Mouse (Mus musculus) liver, embryonic 16.5 days (tissue): ENCODE measurements around the gene Cmtm7. TPM values are rescaled to one million over a fixed set of nuclear protein-coding genes. Genes with fewer than 3 reads are reported as not detected.
"Not testable (repeated sequence)": the region's sequence is repeated elsewhere in the genome, so short reads cannot be mapped to it uniquely, and the experiment has no call there.

ENCODE experiments used
- ATAC-seq: fragments of 200-750 bp; cut with Nextera tagmentation; 2 replicates; pipeline ENCODE4 v1.8.0; 2017; ENCODE audit warnings: low read depth, mild to moderate bottlenecking, moderate number of reproducible peaks, moderate library complexity
- H3K27ac ChIP-seq: fragments of 300-500 bp; sonication (generic); 2 replicates; pipeline ENCODE4 v1.5.1; 2014; ENCODE audit warnings: mild to moderate bottlenecking, low read length
- H3K27me3 ChIP-seq: fragments of 300-500 bp; sonication (generic); 2 replicates; pipeline ENCODE4 v1.6.1; 2014; ENCODE audit warnings: low read depth, low read length, mixed read lengths; ENCODE audit not compliant: control insufficient read depth, insufficient read depth
- H3K36me3 ChIP-seq: fragments of 300-500 bp; sonication (generic); 2 replicates; pipeline ENCODE4 v1.6.1; 2014; ENCODE audit warnings: mild to moderate bottlenecking; ENCODE audit not compliant: control insufficient read depth, insufficient read depth
- H3K4me1 ChIP-seq: fragments of 300-500 bp; sonication (generic); 2 replicates; pipeline ENCODE4 v1.6.1; 2014; ENCODE audit warnings: low read depth, low read length, mixed read lengths; ENCODE audit not compliant: control insufficient read depth
- H3K4me2 ChIP-seq: fragments of 300-500 bp; sonication (generic); 2 replicates; pipeline ENCODE4 v1.6.1; 2014; ENCODE audit warnings: low read depth, low read length, mixed read lengths
- H3K4me3 ChIP-seq: fragments of 300-500 bp; sonication (generic); 2 replicates; pipeline ENCODE4 v1.5.1; 2014; ENCODE audit warnings: low read depth, mild to moderate bottlenecking, low read length
- H3K9ac ChIP-seq: fragments of 300-500 bp; sonication (generic); 2 replicates; pipeline ENCODE4 v1.6.1; 2014; ENCODE audit warnings: low read depth, low read length
- H3K9me3 ChIP-seq: fragments of 300-500 bp; sonication (generic); replicated peaks from 2 replicates; pipeline ENCODE4 v1.6.1; 2016; ENCODE audit warnings: low read length; ENCODE audit not compliant: control insufficient read depth
- WGBS: fragments of 180-500 bp; shearing (Covaris S2); extraction: QIAGEN DNeasy Blood & Tissue Kit; methylation state at CpG from one replicate; pipeline ENCODE4 v1.1.7; 2014; ENCODE audit not compliant: insufficient replicate concordance; 5-methylcytosine and 5-hydroxymethylcytosine counted together
- polyA plus RNA-seq: library from polyadenylated mRNA; unstranded; fragments of >200 nt; fragmentation: Nextera tagmentation; extraction: Ambion mirVana; gene quantifications from 2 replicates; pipeline ENCODE4 v1.2.1, GENCODE M21; 2015

Cmtm7 gene
- polyA plus RNA-seq, 1 experiment from 2014 or later: 50.5 TPM

DNA sequence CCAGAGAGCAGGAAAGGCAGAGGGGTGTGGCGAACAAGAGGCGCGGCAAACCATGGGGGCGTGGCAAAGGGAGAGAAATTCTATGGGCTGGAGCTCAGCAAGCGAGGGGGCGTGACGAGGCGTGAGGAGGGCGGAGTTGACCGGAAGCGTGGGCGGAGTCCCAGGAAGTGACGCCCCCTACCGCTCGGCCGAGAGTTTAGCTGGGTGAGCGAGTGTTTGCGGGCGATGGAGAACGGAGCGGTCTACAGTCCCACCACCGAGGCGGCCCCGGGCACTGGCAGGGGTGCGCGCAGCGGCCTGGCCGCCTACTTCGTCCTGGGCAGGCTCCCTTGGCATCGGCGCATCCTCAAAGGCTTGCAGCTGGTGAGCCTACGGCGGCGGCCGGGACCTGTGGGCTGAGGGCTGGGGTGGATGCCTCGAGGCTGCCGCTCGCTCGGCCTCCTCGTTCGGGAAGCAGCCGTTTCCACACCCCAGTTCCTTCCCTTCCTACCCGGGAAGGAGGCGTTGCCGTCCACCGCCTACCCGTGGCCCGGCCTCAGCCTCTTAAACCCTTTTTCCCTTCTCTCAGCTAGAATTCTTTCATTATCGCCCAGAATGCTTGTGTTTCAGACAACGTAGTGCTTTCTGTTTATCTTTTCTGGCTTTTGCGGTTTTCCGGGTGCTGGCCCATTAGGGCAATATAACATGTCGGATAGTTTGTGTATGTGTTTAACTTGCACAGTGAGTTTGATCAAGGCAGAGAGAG is 50.5 kb downstream of the Cmtm7 start, which contains the start of gene Cmtm6:
Cmtm6 (plus strand) TSS at position 106 of the 745 bp plus-strand sequence.
- under 1% methylated on average over 53 of the region's 53 CpGs for WGBS
- H3K36me3 ChIP-seq: no peaks in the 10 kb centered on the region
- H3K27me3 ChIP-seq: no peaks in the 10 kb centered on the region
- peaks cover 43% of the 10 kb centered on the region for H3K4me1 ChIP-seq
- peak; percentile 85 for ATAC-seq
- peak within 1 kb of the TSS; percentile 81 for H3K4me3 ChIP-seq
- peak within 1 kb of the TSS; percentile 84 for H3K9ac ChIP-seq
- H3K27ac ChIP-seq: peak within 1 kb of the TSS; percentile 93
- peak within 1 kb of the TSS; percentile 88 for H3K4me2 ChIP-seq
- no peaks in the 10 kb centered on the region for H3K9me3 ChIP-seq

- Histone ChIP-seq H3K36me3 (0 out of 2 replicates have a peak, but pooled peaks cover 2% of the 10 kb centered on the region), H3K27ac (0 out of 2 replicates have a peak overlapping the region, but pooled peaks have one; percentile 6), H3K9me3 (no peaks in the 10 kb centered on the region), H3K4me3 (peak overlapping the region; percentile 81), H3K4me2 (peak overlapping the region; percentile 88), H3K9ac (peak overlapping the region; percentile 42), H3K27me3 (no peaks in the 10 kb centered on the region), H3K4me1 (peaks cover 43% of the 10 kb centered on the region)
- WGBS: 18% methylated on average over 26 of the region's 30 CpGs
- no peak for ATAC-seq
These were observed 51.5 kb downstream of the Cmtm7 start for GRCm38 (mm10) chr9:114729911-114730805.

GRCm38 (mm10) chr9:114728432-114728831 is 53.2 kb downstream of the Cmtm7 start:
- not testable (repeated sequence) for H3K4me2 ChIP-seq, H3K4me3 ChIP-seq, H3K27me3 ChIP-seq, H3K27ac ChIP-seq, ATAC-seq, H3K36me3 ChIP-seq, H3K9me3 ChIP-seq, H3K9ac ChIP-seq
- 10% methylated on average over 2 of the region's 2 CpGs for WGBS
- H3K4me1 ChIP-seq: peaks cover 33% of the 10 kb centered on the region

GRCm38 (mm10) chr9:114727315-114727714 is 54.3 kb downstream of the Cmtm7 start:
- Histone ChIP-seq H3K9ac (no peak overlapping the region), H3K4me1 (peaks cover 22% of the 10 kb centered on the region), H3K27me3 (no peaks in the 10 kb centered on the region), H3K9me3 (no peaks in the 10 kb centered on the region), H3K4me3 (no peak overlapping the region), H3K36me3 (peaks cover 12% of the 10 kb centered on the region), H3K27ac (no peak overlapping the region), H3K4me2 (no peak overlapping the region)
- no peak for ATAC-seq
- 3% methylated on average over 3 of the region's 3 CpGs for WGBS

DNA sequence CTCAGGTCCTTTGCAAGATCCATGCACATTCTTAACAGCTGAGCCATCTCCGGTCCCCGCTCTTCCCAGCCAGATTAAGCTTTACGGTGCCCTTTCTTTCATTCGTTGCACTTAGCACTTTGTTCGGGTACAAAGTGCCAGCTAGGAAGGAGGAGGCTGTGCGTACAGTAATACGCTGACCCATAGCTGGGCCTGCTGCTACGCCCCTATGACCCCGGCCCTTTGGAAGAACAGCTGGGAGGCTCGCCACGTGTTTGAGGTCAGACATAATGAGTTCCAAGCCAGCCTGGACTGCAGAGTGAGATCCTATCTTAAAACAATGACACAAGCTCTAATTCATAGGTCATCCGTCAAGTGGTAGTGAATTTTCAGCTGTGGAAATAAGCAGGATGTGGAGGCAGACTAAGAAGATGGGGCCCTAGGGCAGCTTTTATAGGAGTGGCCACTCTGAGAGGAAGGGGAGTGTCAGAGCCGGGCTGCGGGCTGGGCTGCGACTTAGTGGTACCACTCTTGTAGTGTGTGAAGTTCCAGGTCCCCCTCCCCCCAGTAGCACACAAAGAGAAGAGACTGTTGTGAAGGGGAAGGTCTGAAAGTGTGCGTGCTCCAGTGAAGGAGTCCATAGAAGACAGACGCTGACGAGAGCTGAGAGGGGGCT is 64.9 kb downstream of the Cmtm7 start:
- 79% methylated on average over 18 of the region's 18 CpGs for WGBS
- Histone ChIP-seq H3K9me3 (no peaks in the 10 kb centered on the region), H3K4me2 (no peak overlapping the region), H3K9ac (no peak overlapping the region), H3K27ac (no peak overlapping the region), H3K4me1 (no peaks in the 10 kb centered on the region), H3K27me3 (no peaks in the 10 kb centered on the region), H3K4me3 (no peak overlapping the region), H3K36me3 (peaks cover 27% of the 10 kb centered on the region)
- ATAC-seq: peak; percentile 50; the same call in 1 of the 2 replicates

DNA sequence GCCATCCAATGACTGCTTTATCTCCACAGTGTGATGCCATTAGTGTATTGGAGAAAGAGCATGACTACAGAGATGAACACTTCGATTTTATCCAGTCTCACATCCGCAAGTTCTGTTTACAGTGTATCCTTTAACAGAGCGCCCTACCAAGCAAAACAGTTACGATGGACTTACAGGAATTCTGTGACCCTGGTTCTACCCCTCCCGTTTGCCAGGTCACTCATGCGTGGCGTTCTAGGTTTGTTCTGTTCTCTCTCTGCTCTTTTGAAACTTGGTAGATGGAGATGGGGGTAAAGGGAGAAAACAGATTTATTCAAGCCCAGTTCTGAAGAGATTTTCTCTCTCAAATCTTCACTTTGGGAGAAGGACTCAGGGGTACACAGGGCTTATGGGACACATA is 68.2 kb downstream of the Cmtm7 start:
- H3K4me2 ChIP-seq: no peak overlapping the region
- H3K36me3 ChIP-seq: peaks cover 20% of the 10 kb centered on the region

DNA sequence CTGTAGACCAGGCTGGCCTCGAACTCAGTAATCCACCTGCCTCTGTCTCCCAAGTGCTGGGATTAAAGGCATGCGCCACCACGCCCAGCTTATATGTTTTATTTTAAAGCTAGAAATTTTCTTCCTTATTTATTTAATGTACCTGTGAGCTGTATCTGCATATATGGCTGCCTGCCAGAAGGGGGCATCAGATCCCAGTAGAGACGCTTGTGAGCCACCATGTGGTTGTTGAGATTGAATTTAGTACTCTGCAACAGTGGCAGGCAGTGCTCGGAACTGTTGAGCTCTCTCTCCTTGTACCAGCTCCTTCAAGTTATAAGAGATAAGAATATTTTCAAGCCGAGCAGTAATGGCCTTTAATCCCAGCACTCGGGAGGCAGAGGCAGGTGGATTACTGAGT is 71.3 kb downstream of the Cmtm7 start:
- Histone ChIP-seq H3K36me3 (peaks cover 22% of the 10 kb centered on the region), H3K27me3 (no peaks in the 10 kb centered on the region), H3K4me1 (no peaks in the 10 kb centered on the region), H3K9ac (no peak overlapping the region), H3K9me3 (no peaks in the 10 kb centered on the region), H3K4me2 (no peak overlapping the region), H3K4me3 (no peak overlapping the region), H3K27ac (no peak overlapping the region)
- 59% methylated on average over 7 of the region's 7 CpGs for WGBS
- no peak for ATAC-seq

More for the DNA sequence above, 68.2 kb downstream of the Cmtm7 start:
- Histone ChIP-seq H3K4me1 (no peaks in the 10 kb centered on the region), H3K4me3 (no peak overlapping the region), H3K27me3 (no peaks in the 10 kb centered on the region), H3K9me3 (no peaks in the 10 kb centered on the region), H3K9ac (no peak overlapping the region), H3K27ac (no peak overlapping the region)
- WGBS: 85% methylated on average over 7 of the region's 7 CpGs
- ATAC-seq: no peak

GRCm38 (mm10) chr9:114707805-114708204 is 73.9 kb downstream of the Cmtm7 start:
- ATAC-seq: no peak
- no peaks in the 10 kb centered on the region for H3K27me3 ChIP-seq
- no peak overlapping the region for H3K4me3 ChIP-seq
- no peak overlapping the region for H3K9ac ChIP-seq
- H3K9me3 ChIP-seq: no peaks in the 10 kb centered on the region
- H3K4me2 ChIP-seq: no peak overlapping the region
- H3K27ac ChIP-seq: no peak overlapping the region
- H3K36me3 ChIP-seq: peaks cover 10% of the 10 kb centered on the region
- 87% methylated on average over 4 of the region's 4 CpGs for WGBS
- H3K4me1 ChIP-seq: no peaks in the 10 kb centered on the region
